Mouse (Mus musculus) G1E (cell line): ENCODE data around the gene Kalrn. TPM values are rescaled to one million over a fixed set of nuclear protein-coding genes. Genes with fewer than 3 reads are reported as not detected.

Experiments
- ATAC-seq: 2 replicates; pipeline ENCODE4 v1.8.0; 2016; ENCODE audit warnings: mild to moderate bottlenecking; ENCODE audit not compliant: insufficient number of reproducible peaks, poor library complexity, low FRiP score, severe bottlenecking; ENCODE audit errors: extremely low read depth
- DNase-seq: peaks from one replicate; pipeline ENCODE4 v3.0.0; 2012; ENCODE audit warnings: low spot score
- H3K27me3 ChIP-seq: 2 replicates; pipeline ENCODE4 v1.6.1; 2012; ENCODE audit warnings: mild to moderate bottlenecking, low read length, inconsistent platforms; ENCODE audit not compliant: insufficient read depth
- H3K36me3 ChIP-seq: replicated peaks from 2 replicates; pipeline ENCODE3; 2012; ENCODE audit warnings: mild to moderate bottlenecking, inconsistent platforms
- H3K4me1 ChIP-seq: 2 replicates; pipeline ENCODE4 v1.6.1; 2012; ENCODE audit warnings: low read depth, low read length, inconsistent platforms, mixed read lengths; ENCODE audit not compliant: insufficient read depth
- H3K4me3 ChIP-seq: 2 replicates; pipeline ENCODE4 v1.5.1; 2012; ENCODE audit warnings: low read depth, mild to moderate bottlenecking, inconsistent platforms, low read length, moderate library complexity, mixed read lengths
- H3K9me3 ChIP-seq: replicated peaks from 2 replicates; pipeline ENCODE4 v1.6.1; 2012; ENCODE audit warnings: inconsistent platforms
- CTCF ChIP-seq: IDR thresholded peaks from 2 replicates; pipeline ENCODE4 v1.5.1; 2012; ENCODE audit warnings: low read depth, low read length, inconsistent platforms, mixed read lengths
- GATA1 ChIP-seq: IDR thresholded peaks from 2 replicates; pipeline ENCODE4 v1.6.1; 2012; ENCODE audit warnings: borderline replicate concordance, low read length, inconsistent platforms, mixed read lengths
- GATA2 ChIP-seq: IDR thresholded peaks from 2 replicates; pipeline ENCODE4 v1.6.1; 2012; ENCODE audit warnings: low read depth, low read length, inconsistent platforms, borderline replicate concordance
- POLR2AphosphoS5 ChIP-seq: IDR thresholded peaks from 2 replicates; pipeline ENCODE4 v1.6.1; 2012; ENCODE audit warnings: low read depth, low read length, inconsistent platforms; ENCODE audit not compliant: insufficient replicate concordance
- TAL1 ChIP-seq: conservative IDR thresholded peaks from 2 replicates; pipeline ENCODE4 v1.6.1; 2012; ENCODE audit warnings: low read depth, low read length, inconsistent platforms, mixed read lengths
- polyA plus RNA-seq: library from polyadenylated mRNA; stranded (reverse); fragments of >175 nt; gene quantifications from 2 replicates; pipeline ENCODE4 v1.2.3, GENCODE M21; 2012
- total RNA-seq, 2 experiments: library from RNA; stranded (forward) in 1 of 2; stranded (reverse) in 1 of 2; fragments of 200-1000 nt in 1 of 2; fragments of >200 nt in 1 of 2; fragmentation: Nextera tagmentation in 1 of 2; gene quantifications; 2 replicates each; pipeline ENCODE4 v1.2.3; 2014 to 2017

Gene Kalrn
- total and polyA plus RNA-seq, 3 experiments, result 0.88 to 2.8 (median 1.8) TPM

- no peaks in the 10 kb centered on the region for H3K36me3 ChIP-seq
- ATAC-seq, result no peak
- peaks cover 29% of the 10 kb centered on the region for H3K4me1 ChIP-seq
- no peak overlapping the region for H3K4me3 ChIP-seq
- DNase-seq, result no peak
- TF ChIP-seq TAL1, result no peak
- no peak for TF ChIP-seq POLR2AphosphoS5
- no peak for TF ChIP-seq GATA1
- no peak for TF ChIP-seq CTCF
- H3K27me3 ChIP-seq, result peaks cover 72% of the 10 kb centered on the region
- H3K9me3 ChIP-seq, result no peaks in the 10 kb centered on the region
Measured at GRCm38 (mm10) chr16:34110840-34111625, 462.3 kb downstream of the Kalrn start.

GRCm38 (mm10) chr16:34104427-34104826 lies 468.9 kb downstream of the Kalrn start:
- no peak for DNase-seq
- no peak for ATAC-seq
- no peak overlapping the region for H3K4me3 ChIP-seq
- no peaks in the 10 kb centered on the region for H3K36me3 ChIP-seq
- peaks cover 79% of the 10 kb centered on the region for H3K27me3 ChIP-seq
- H3K9me3 ChIP-seq, result no peaks in the 10 kb centered on the region
- no peak for TF ChIP-seq GATA1
- no peak for TF ChIP-seq GATA2
- TF ChIP-seq TAL1, result no peak
- no peak for TF ChIP-seq POLR2AphosphoS5
- no peak for TF ChIP-seq CTCF
- H3K4me1 ChIP-seq, result peaks cover 8% of the 10 kb centered on the region; the same call in 1 of the 2 replicates

- H3K27me3 ChIP-seq, result peaks cover 77% of the 10 kb centered on the region
- ATAC-seq (no peak), DNase-seq (no peak)
- H3K36me3 ChIP-seq, result no peaks in the 10 kb centered on the region
- H3K9me3 ChIP-seq, result no peaks in the 10 kb centered on the region
- no peaks in the 10 kb centered on the region for H3K4me1 ChIP-seq
- TF ChIP-seq CTCF, result no peak
- H3K4me3 ChIP-seq, result no peak overlapping the region
Measured at GRCm38 (mm10) chr16:34102742-34103141, 470.6 kb downstream of the Kalrn start.

- Histone ChIP-seq H3K9me3 (no peaks in the 10 kb centered on the region), H3K4me3 (no peak overlapping the region), H3K36me3 (no peaks in the 10 kb centered on the region), H3K27me3 (peaks cover 82% of the 10 kb centered on the region), H3K4me1 (peaks cover 8% of the 10 kb centered on the region)
- ATAC-seq, result no peak
- no peak for TF ChIP-seq TAL1
- no peak for TF ChIP-seq CTCF
- no peak for TF ChIP-seq GATA1
- no peak for TF ChIP-seq GATA2
- TF ChIP-seq POLR2AphosphoS5, result no peak
- DNase-seq, result no peak
Measured at GRCm38 (mm10) chr16:34099795-34100194, 473.5 kb downstream of the Kalrn start.

- H3K4me1 ChIP-seq, result peaks cover 14% of the 10 kb centered on the region
- peaks cover 76% of the 10 kb centered on the region for H3K27me3 ChIP-seq
- DNase-seq (no peak), ATAC-seq (no peak)
- no peaks in the 10 kb centered on the region for H3K9me3 ChIP-seq
- no peaks in the 10 kb centered on the region for H3K36me3 ChIP-seq
- no peak for TF ChIP-seq CTCF
- TF ChIP-seq POLR2AphosphoS5, result no peak
- H3K4me3 ChIP-seq, result peak overlapping the region; percentile 55; the same call in 1 of the 2 replicates
Measured at GRCm38 (mm10) chr16:34095548-34096141, 477.7 kb downstream of the Kalrn start.

- H3K36me3 ChIP-seq, result no peaks in the 10 kb centered on the region
- H3K27me3 ChIP-seq, result peaks cover 79% of the 10 kb centered on the region
- H3K4me3 ChIP-seq, result no peak overlapping the region
- ATAC-seq (no peak), DNase-seq (no peak)
- no peaks in the 10 kb centered on the region for H3K9me3 ChIP-seq
- peaks cover 14% of the 10 kb centered on the region for H3K4me1 ChIP-seq
- no peak for TF ChIP-seq POLR2AphosphoS5
- TF ChIP-seq TAL1, result no peak
- TF ChIP-seq GATA1, result no peak
- TF ChIP-seq GATA2, result no peak
Measured at GRCm38 (mm10) chr16:34095093-34095465, 478.3 kb downstream of the Kalrn start.
